In genomic region chr2:31060787-31061730, GRCm38 (mm10) we compare ENCODE assay signal across 9 mouse cellular contexts.
DNase-seq lines count a peak whose midpoint lies in the region; ATAC-seq lines count a peak whose summit lies in the region.
"Had no signal": no experiment of that assay in that cellular context is flagged by ENCODE, and none has a peak within 500 bp of the region (broad histone marks: within the 10 kb centered on the region; RNA-seq: fewer than 3 reads in every experiment).

No protein-coding gene starts in this region.

- peaks cover 14% of the 10 kb centered on the region for H3K36me3 ChIP-seq in liver, embryonic 15.5 days (replicated peaks)
- peaks cover 8% of the 10 kb centered on the region; the same call in 1 of the 2 replicates for H3K36me3 ChIP-seq in forebrain, embryonic 15.5 days

- H3K27ac ChIP-seq in liver, embryonic 15.5 days (replicated peaks): peak overlapping the region; percentile 59
- H3K27ac ChIP-seq in forebrain, embryonic 15.5 days (replicated peaks): no peak overlapping the region

- H3K4me1 ChIP-seq in liver, embryonic 15.5 days (replicated peaks): peaks cover 26% of the 10 kb centered on the region
- H3K4me1 ChIP-seq in forebrain, embryonic 15.5 days: peaks cover 3% of the 10 kb centered on the region; the same call in 1 of the 2 replicates

- ATAC-seq in liver, embryonic 15.5 days (ENCODE audit: insufficient read depth): peak; percentile 57; the same call in 1 of the 2 replicates
- no peak for ATAC-seq in forebrain, embryonic 15.5 days (replicated peaks)

- WGBS in liver, embryonic 15.5 days (ENCODE audit: insufficient replicate concordance): 18% methylated on average over 28 of the region's 28 CpGs
- WGBS in forebrain, embryonic 15.5 days: 91% methylated on average over 28 of the region's 28 CpGs

- H3K9ac ChIP-seq in liver, embryonic 15.5 days: no peak overlapping the region; the same call in 1 of the 2 replicates
- H3K9ac ChIP-seq in forebrain, embryonic 15.5 days (replicated peaks): no peak overlapping the region

- no peaks in the 10 kb centered on the region for H3K9me3 ChIP-seq in liver, embryonic 15.5 days (replicated peaks)
- no peaks in the 10 kb centered on the region for H3K9me3 ChIP-seq in forebrain, embryonic 15.5 days

- peak overlapping the region; percentile 21 for H3K4me3 ChIP-seq in liver, embryonic 15.5 days (replicated peaks)
- H3K4me3 ChIP-seq in forebrain, embryonic 15.5 days: no peak overlapping the region

- H3K4me2 ChIP-seq in liver, embryonic 15.5 days: peak overlapping the region; percentile 60
- no peak overlapping the region for H3K4me2 ChIP-seq in forebrain, embryonic 15.5 days (replicated peaks)

- DNase-seq in adrenal gland, adult 2 months: peak; percentile 36
- no peak for DNase-seq in adrenal gland, postnatal 4 days (ENCODE audit: low spot score in 2 of 2)
- peak; percentile 98 for DNase-seq in cerebellum, adult 11-12 months
- peak; percentile 67 to 81 for DNase-seq in spleen, postnatal 4 days (ENCODE audit: low spot score in 2 of 2)
- DNase-seq in left cerebral cortex, adult 9 months (ENCODE audit: low spot score in 2 of 2): no peak
- no peak for DNase-seq in kidney, adult 9 months
- DNase-seq: layer of hippocampus, adult 9-11 months had no signal

- H3K27me3 ChIP-seq in liver, embryonic 15.5 days: no peaks in the 10 kb centered on the region
- H3K27me3 ChIP-seq in forebrain, embryonic 15.5 days: no peaks in the 10 kb centered on the region

Comparison
In these comparisons a context has a peak if more than half of its experiments do, and no peak if none do; other contexts are left out.
1. DNase-seq: peak in adrenal gland, adult 2 months (single experiment), cerebellum, adult 11-12 months (single experiment) and spleen, postnatal 4 days (2 of 2); none in adrenal gland, postnatal 4 days (0 of 2), left cerebral cortex, adult 9 months (0 of 2) and kidney, adult 9 months (single experiment).